Mouse (Mus musculus): ENCODE results near the gene Glmp. TPM values are rescaled to one million over a fixed set of nuclear protein-coding genes. Genes with fewer than 3 reads are reported as not detected.
"Not testable (repeated sequence)": the region's sequence is repeated elsewhere in the genome, so short reads cannot be mapped to it uniquely, and the experiment has no call there.

Gene Glmp
- 69.4 and 71.5 TPM in 2 replicates for polyA plus RNA-seq (2014; fragmentation: Nextera tagmentation; extraction: Ambion mirVana)

DNA sequence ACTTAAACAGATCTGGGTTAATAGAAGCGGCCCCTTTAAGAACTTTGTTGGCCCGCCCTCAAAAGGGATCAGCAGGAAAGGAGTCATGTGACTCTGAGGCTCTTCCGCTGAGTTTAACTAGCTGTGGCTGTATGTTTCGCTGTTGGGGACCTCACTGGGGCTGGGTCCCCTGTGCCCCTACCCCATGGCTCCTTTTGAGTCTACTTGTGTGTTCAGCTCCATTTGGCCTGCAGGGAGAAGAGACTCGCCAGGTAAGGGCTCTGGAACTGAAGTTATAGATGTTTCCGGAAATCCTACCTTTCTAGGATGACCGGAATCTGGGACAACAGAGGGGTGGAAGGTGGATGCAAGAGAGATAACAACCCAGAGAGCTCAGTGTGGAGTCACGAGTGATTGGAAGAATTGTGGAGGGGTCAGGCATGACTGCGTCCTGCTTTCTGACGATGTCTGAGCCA is at the start of gene Glmp:
Gene Glmp, plus strand, starts transcription at position 73 of the 455 bp plus-strand sequence.
- ATAC-seq (ENCODE audit: low FRiP score), result peak; percentile 79
- DNase-seq (ENCODE audit: low spot score), result peak; percentile 74
- peaks cover 10% of the 10 kb centered on the region for H3K36me3 ChIP-seq (ENCODE audit: control insufficient read depth, insufficient read depth, low read length)
- no peaks in the 10 kb centered on the region for H3K4me1 ChIP-seq (replicated peaks; ENCODE audit: control insufficient read depth, insufficient read depth, low read length)
- peak within 1 kb of the TSS; percentile 62 for H3K4me3 ChIP-seq (ENCODE audit: low read depth, low read length)
- H3K4me2 ChIP-seq (replicated peaks; ENCODE audit: low read depth, low read length), result peak within 1 kb of the TSS; percentile 72
- H3K27me3 ChIP-seq (ENCODE audit: control insufficient read depth, insufficient read depth, low read length), result no peaks in the 10 kb centered on the region
- 3% methylated on average over 10 of the region's 10 CpGs for WGBS
- peak within 1 kb of the TSS; percentile 83 for H3K9ac ChIP-seq (ENCODE audit: low read depth, low read length)
- H3K27ac ChIP-seq (ENCODE audit: low read depth, low read length), result no peak within 1 kb of the TSS
- H3K9me3 ChIP-seq (ENCODE audit: control insufficient read depth, low read length), result no peaks in the 10 kb centered on the region

DNA sequence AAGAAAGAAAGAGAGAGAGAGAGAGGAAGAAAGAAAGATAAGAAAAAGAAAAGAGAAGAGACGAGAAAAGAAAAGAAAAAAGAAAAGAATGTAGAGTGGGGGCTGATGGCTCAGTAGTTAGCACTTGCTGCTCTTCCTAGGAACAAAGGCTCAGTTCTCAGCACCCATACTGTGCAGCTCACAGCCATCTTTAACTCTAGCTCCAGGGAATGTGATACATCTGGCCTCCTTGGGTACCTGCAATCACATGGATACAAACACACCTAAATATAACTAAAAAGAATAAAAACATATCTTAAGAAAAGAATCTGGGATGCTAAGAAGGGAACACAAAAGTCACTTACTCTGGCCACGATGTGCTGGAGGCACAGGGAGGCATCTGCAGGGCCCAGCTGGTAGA is 48.7 kb upstream of the Glmp start:
- Histone ChIP-seq H3K4me2 (replicated peaks; ENCODE audit: low read depth, low read length) (no peak overlapping the region), H3K4me3 (ENCODE audit: low read depth, low read length) (no peak overlapping the region), H3K4me1 (replicated peaks; ENCODE audit: control insufficient read depth, insufficient read depth, low read length) (no peaks in the 10 kb centered on the region), H3K36me3 (ENCODE audit: control insufficient read depth, insufficient read depth, low read length) (no peaks in the 10 kb centered on the region), H3K9me3 (ENCODE audit: control insufficient read depth, low read length) (no peaks in the 10 kb centered on the region), H3K27ac (ENCODE audit: low read depth, low read length) (no peak overlapping the region), H3K9ac (ENCODE audit: low read depth, low read length) (no peak overlapping the region), H3K27me3 (ENCODE audit: control insufficient read depth, insufficient read depth, low read length) (no peaks in the 10 kb centered on the region)
- WGBS, result 90% methylated on average over 2 of the region's 2 CpGs
- DNase-seq (ENCODE audit: low spot score), result no peak
- ATAC-seq (ENCODE audit: low FRiP score), result no peak

GRCm38 (mm10) chr3:88276529-88277143 is 48.2 kb upstream of the Glmp start:
- no peak overlapping the region for H3K9ac ChIP-seq (ENCODE audit: low read depth, low read length)
- 48% methylated on average over 7 of the region's 7 CpGs for WGBS
- H3K27ac ChIP-seq (ENCODE audit: low read depth, low read length), result no peak overlapping the region
- no peaks in the 10 kb centered on the region for H3K9me3 ChIP-seq (ENCODE audit: control insufficient read depth, low read length)
- DNase-seq (ENCODE audit: low spot score), result peak; percentile 33
- ATAC-seq (ENCODE audit: low FRiP score), result no peak
- no peaks in the 10 kb centered on the region for H3K36me3 ChIP-seq (ENCODE audit: control insufficient read depth, insufficient read depth, low read length)
- H3K4me1 ChIP-seq (replicated peaks; ENCODE audit: control insufficient read depth, insufficient read depth, low read length), result no peaks in the 10 kb centered on the region
- no peak overlapping the region for H3K4me2 ChIP-seq (replicated peaks; ENCODE audit: low read depth, low read length)
- no peak overlapping the region for H3K4me3 ChIP-seq (ENCODE audit: low read depth, low read length)
- H3K27me3 ChIP-seq (ENCODE audit: control insufficient read depth, insufficient read depth, low read length), result no peaks in the 10 kb centered on the region

- ATAC-seq (ENCODE audit: low FRiP score) (no peak), DNase-seq (ENCODE audit: low spot score) (no peak)
- Histone ChIP-seq H3K27ac (ENCODE audit: low read depth, low read length) (no peak overlapping the region), H3K4me1 (replicated peaks; ENCODE audit: control insufficient read depth, insufficient read depth, low read length) (no peaks in the 10 kb centered on the region), H3K9me3 (ENCODE audit: control insufficient read depth, low read length) (no peaks in the 10 kb centered on the region), H3K36me3 (ENCODE audit: control insufficient read depth, insufficient read depth, low read length) (no peaks in the 10 kb centered on the region), H3K27me3 (ENCODE audit: control insufficient read depth, insufficient read depth, low read length) (no peaks in the 10 kb centered on the region), H3K4me2 (replicated peaks; ENCODE audit: low read depth, low read length) (no peak overlapping the region), H3K4me3 (ENCODE audit: low read depth, low read length) (no peak overlapping the region), H3K9ac (ENCODE audit: low read depth, low read length) (no peak overlapping the region)
- WGBS, result 93% methylated on average over 2 of the region's 2 CpGs
Measured at GRCm38 (mm10) chr3:88280035-88280434, 44.8 kb upstream of the Glmp start.

DNA sequence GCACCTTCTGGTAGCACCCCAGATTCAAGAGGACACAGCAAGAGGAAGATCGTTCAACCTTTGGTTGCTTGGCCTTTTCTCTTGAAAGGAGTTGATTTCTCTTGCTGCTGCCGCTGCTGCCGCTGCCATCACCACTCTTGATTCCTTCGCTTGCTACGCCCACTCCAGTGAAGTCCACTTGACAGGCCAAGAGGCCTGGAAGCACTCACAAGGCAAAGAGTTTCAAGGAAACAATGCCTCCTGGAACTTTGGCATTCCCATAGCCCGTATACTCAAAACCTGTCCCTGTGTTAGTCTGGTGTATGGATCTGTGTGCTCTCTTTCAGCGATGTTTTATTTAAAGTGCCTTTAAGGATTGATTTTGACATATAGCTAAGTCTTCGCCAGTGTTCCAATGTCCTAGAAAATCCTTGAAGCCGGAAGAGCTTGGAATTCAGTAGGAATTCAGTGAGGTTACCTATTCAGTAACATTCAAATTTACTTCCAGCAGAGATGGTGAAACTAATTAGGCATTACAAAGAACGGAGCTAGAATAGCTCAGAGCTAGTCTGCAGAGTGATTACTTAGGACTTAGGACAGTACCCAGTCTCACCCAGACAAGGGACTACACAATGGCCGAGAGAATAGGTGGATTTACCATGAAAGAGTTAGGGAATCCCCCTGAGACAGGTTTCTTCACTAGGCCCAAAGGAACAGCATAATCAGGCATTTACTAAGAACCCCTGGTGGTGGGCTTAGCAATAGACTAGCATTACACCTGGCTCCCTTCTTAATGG is 43.5 kb upstream of the Glmp start:
- H3K4me2 ChIP-seq (replicated peaks; ENCODE audit: low read depth, low read length); H3K9ac ChIP-seq (ENCODE audit: low read depth, low read length); H3K9me3 ChIP-seq (ENCODE audit: control insufficient read depth, low read length); ATAC-seq (ENCODE audit: low FRiP score); H3K27ac ChIP-seq (ENCODE audit: low read depth, low read length); H3K27me3 ChIP-seq (ENCODE audit: control insufficient read depth, insufficient read depth, low read length); DNase-seq (ENCODE audit: low spot score); H3K4me3 ChIP-seq (ENCODE audit: low read depth, low read length); H3K4me1 ChIP-seq (replicated peaks; ENCODE audit: control insufficient read depth, insufficient read depth, low read length); H3K36me3 ChIP-seq (ENCODE audit: control insufficient read depth, insufficient read depth, low read length): not testable (repeated sequence)
- WGBS, result 68% methylated on average over 11 of the region's 11 CpGs

- WGBS, result 97% methylated on average over 14 of the region's 14 CpGs
- not testable (repeated sequence) for DNase-seq (ENCODE audit: low spot score); H3K4me1 ChIP-seq (replicated peaks; ENCODE audit: control insufficient read depth, insufficient read depth, low read length); H3K9ac ChIP-seq (ENCODE audit: low read depth, low read length); ATAC-seq (ENCODE audit: low FRiP score); H3K4me2 ChIP-seq (replicated peaks; ENCODE audit: low read depth, low read length); H3K27me3 ChIP-seq (ENCODE audit: control insufficient read depth, insufficient read depth, low read length); H3K4me3 ChIP-seq (ENCODE audit: low read depth, low read length); H3K27ac ChIP-seq (ENCODE audit: low read depth, low read length); H3K9me3 ChIP-seq (ENCODE audit: control insufficient read depth, low read length); H3K36me3 ChIP-seq (ENCODE audit: control insufficient read depth, insufficient read depth, low read length)
Measured at GRCm38 (mm10) chr3:88284815-88285564, 39.8 kb upstream of the Glmp start.

DNA sequence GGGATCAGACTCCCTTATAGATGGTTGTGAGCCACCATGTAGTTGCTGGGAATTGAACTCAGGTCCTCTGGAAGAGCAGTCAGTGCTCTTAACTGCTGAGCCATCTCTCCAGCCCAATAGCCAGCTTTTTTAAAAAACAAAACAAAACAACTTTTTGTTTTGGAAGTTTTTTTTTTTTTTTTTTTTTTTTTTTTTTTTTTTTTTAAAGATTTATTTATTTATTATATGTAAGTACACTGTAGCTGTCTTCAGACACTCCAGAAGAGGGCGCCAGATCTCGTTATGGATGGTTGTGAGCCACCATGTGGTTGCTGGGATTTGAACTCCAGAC is 39.3 kb upstream of the Glmp start:
- not testable (repeated sequence) for H3K9me3 ChIP-seq (ENCODE audit: control insufficient read depth, low read length); H3K4me1 ChIP-seq (replicated peaks; ENCODE audit: control insufficient read depth, insufficient read depth, low read length); DNase-seq (ENCODE audit: low spot score); ATAC-seq (ENCODE audit: low FRiP score); H3K4me2 ChIP-seq (replicated peaks; ENCODE audit: low read depth, low read length); H3K4me3 ChIP-seq (ENCODE audit: low read depth, low read length); H3K36me3 ChIP-seq (ENCODE audit: control insufficient read depth, insufficient read depth, low read length); H3K27ac ChIP-seq (ENCODE audit: low read depth, low read length); H3K9ac ChIP-seq (ENCODE audit: low read depth, low read length); H3K27me3 ChIP-seq (ENCODE audit: control insufficient read depth, insufficient read depth, low read length)
- no CpG with 5 or more reads among the region's 2 CpGs for WGBS

DNA sequence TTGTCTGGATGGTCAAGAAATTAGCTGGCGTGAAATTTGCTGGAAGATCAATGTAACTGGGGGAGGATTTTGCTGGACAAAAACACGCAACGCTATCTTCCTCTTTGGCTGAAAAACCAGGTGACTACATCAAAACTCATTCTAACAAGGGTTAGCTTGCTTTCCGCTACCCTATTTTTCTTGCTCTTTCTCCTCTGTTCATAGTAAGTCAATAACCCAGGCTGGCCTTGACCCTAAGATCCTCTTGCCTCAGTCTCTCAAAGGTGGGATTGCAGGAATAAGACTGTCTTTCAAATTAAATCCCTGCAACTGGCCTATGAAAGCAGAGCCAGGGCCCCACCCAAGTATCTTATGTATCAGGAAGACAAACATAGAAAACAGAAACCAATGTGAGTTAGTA is 37.7 kb upstream of the Glmp start, which contains the start of gene Gm38392:
Gene Gm38392, minus strand, starts transcription at position 101 of the 400 bp plus-strand sequence.
- Histone ChIP-seq H3K4me3 (ENCODE audit: low read depth, low read length) (no peak within 1 kb of the TSS), H3K4me1 (replicated peaks; ENCODE audit: control insufficient read depth, insufficient read depth, low read length) (no peaks in the 10 kb centered on the region), H3K27ac (ENCODE audit: low read depth, low read length) (no peak within 1 kb of the TSS), H3K36me3 (ENCODE audit: control insufficient read depth, insufficient read depth, low read length) (no peaks in the 10 kb centered on the region), H3K4me2 (replicated peaks; ENCODE audit: low read depth, low read length) (no peak within 1 kb of the TSS), H3K9me3 (ENCODE audit: control insufficient read depth, low read length) (no peaks in the 10 kb centered on the region), H3K9ac (ENCODE audit: low read depth, low read length) (no peak within 1 kb of the TSS), H3K27me3 (ENCODE audit: control insufficient read depth, insufficient read depth, low read length) (no peaks in the 10 kb centered on the region)
- WGBS, result 95% methylated on average over 4 of the region's 4 CpGs
- DNase-seq (ENCODE audit: low spot score), result no peak
- ATAC-seq (ENCODE audit: low FRiP score), result no peak
